Mouse (Mus musculus) neural tube, embryonic 11.5 days (tissue): ENCODE measurements at regions not wholly inside any gene's neighbourhood (a gene's known extent, or its start where the extent isn't known, plus 50 kb on each side); places are given as distances from the start of the nearest gene placed in this dataset.

Source experiments
- ATAC-seq: fragments of 200-750 bp; cut with Nextera tagmentation; 2 replicates; pipeline ENCODE4 v1.8.0; 2017; ENCODE audit warnings: moderate number of reproducible peaks, mild to moderate bottlenecking, moderate TSS enrichment, moderate library complexity; ENCODE audit not compliant: insufficient read depth, low FRiP score, low TSS enrichment
- DNase-seq: peaks from one replicate; pipeline ENCODE4 v3.0.0-alpha.2; 2015; ENCODE audit warnings: low spot score
- H3K27ac ChIP-seq: fragments of 300-500 bp; sonication (generic); 2 replicates; pipeline ENCODE4 v1.5.1; 2014; ENCODE audit warnings: low read depth, mild to moderate bottlenecking, low read length
- H3K27me3 ChIP-seq: fragments of 300-500 bp; sonication (generic); 2 replicates; pipeline ENCODE4 v1.6.1; 2014; ENCODE audit warnings: mild to moderate bottlenecking, low read length, mixed read lengths; ENCODE audit not compliant: control insufficient read depth, insufficient read depth
- H3K36me3 ChIP-seq: fragments of 300-500 bp; sonication (generic); 2 replicates; pipeline ENCODE4 v1.6.1; 2014; ENCODE audit warnings: mild to moderate bottlenecking, low read length, moderate library complexity, mixed read lengths; ENCODE audit not compliant: control insufficient read depth, insufficient read depth
- H3K4me1 ChIP-seq: fragments of 300-500 bp; sonication (generic); 2 replicates; pipeline ENCODE4 v1.6.1; 2014; ENCODE audit warnings: low read length, mixed read lengths; ENCODE audit not compliant: control insufficient read depth, insufficient read depth
- H3K4me2 ChIP-seq: fragments of 300-500 bp; sonication (generic); 2 replicates; pipeline ENCODE4 v1.6.1; 2014; ENCODE audit warnings: low read depth, mild to moderate bottlenecking, moderate library complexity
- H3K4me3 ChIP-seq: fragments of 300-500 bp; sonication (generic); 2 replicates; pipeline ENCODE4 v1.5.1; 2014; ENCODE audit warnings: low read depth, low read length
- H3K9ac ChIP-seq: fragments of 300-500 bp; sonication (generic); 2 replicates; pipeline ENCODE4 v1.6.1; 2014; ENCODE audit warnings: mild to moderate bottlenecking, low read length
- H3K9me3 ChIP-seq: fragments of 300-500 bp; sonication (generic); 2 replicates; pipeline ENCODE4 v1.6.1; 2016; ENCODE audit warnings: low read length; ENCODE audit not compliant: control insufficient read depth
- WGBS: fragments of 180-500 bp; shearing (Covaris S2); extraction: QIAGEN DNeasy Blood & Tissue Kit; methylation state at CpG from one replicate; pipeline ENCODE4 v1.1.7; 2014; 5-methylcytosine and 5-hydroxymethylcytosine counted together

- Histone ChIP-seq H3K4me3 (no peak overlapping the region), H3K27me3 (no peaks in the 10 kb centered on the region), H3K4me2 (no peak overlapping the region), H3K4me1 (no peaks in the 10 kb centered on the region), H3K36me3 (no peaks in the 10 kb centered on the region), H3K9me3 (no peaks in the 10 kb centered on the region), H3K9ac (no peak overlapping the region), H3K27ac (no peak overlapping the region)
- DNase-seq (no peak), ATAC-seq (no peak)
- WGBS: 42% methylated on average over 2 of the region's 2 CpGs
These were observed 311.2 kb downstream of the Adgrl2 start for GRCm38 (mm10) chr3:148679121-148679520.

- no peak overlapping the region for H3K27ac ChIP-seq
- H3K27me3 ChIP-seq: no peaks in the 10 kb centered on the region
- H3K9me3 ChIP-seq: no peaks in the 10 kb centered on the region
- H3K4me2 ChIP-seq: no peak overlapping the region
- no peaks in the 10 kb centered on the region for H3K4me1 ChIP-seq
- no peak overlapping the region for H3K4me3 ChIP-seq
- H3K9ac ChIP-seq: no peak overlapping the region
- no peak for DNase-seq
- no peaks in the 10 kb centered on the region for H3K36me3 ChIP-seq
- WGBS: 55% methylated on average over 2 of the region's 2 CpGs
- ATAC-seq: no peak
These were observed 314.3 kb downstream of the Adgrl2 start for GRCm38 (mm10) chr3:148676025-148676424.

GRCm38 (mm10) chr3:148662888-148663477 lies 327.4 kb downstream of the Adgrl2 start:
- peak; percentile 85 for ATAC-seq
- WGBS: 9% methylated on average over 6 of the region's 6 CpGs
- Histone ChIP-seq H3K27me3 (no peaks in the 10 kb centered on the region), H3K4me3 (no peak overlapping the region), H3K36me3 (no peaks in the 10 kb centered on the region), H3K9ac (no peak overlapping the region), H3K27ac (no peak overlapping the region), H3K9me3 (no peaks in the 10 kb centered on the region), H3K4me2 (no peak overlapping the region), H3K4me1 (peaks cover 3% of the 10 kb centered on the region; the same call in 1 of the 2 replicates)
- peak; percentile 54 for DNase-seq

GRCm38 (mm10) chr3:148659024-148659423 lies 331.3 kb downstream of the Adgrl2 start:
- WGBS: 87% methylated on average over 5 of the region's 5 CpGs
- Histone ChIP-seq H3K4me2 (no peak overlapping the region), H3K27me3 (no peaks in the 10 kb centered on the region), H3K4me3 (no peak overlapping the region), H3K36me3 (no peaks in the 10 kb centered on the region), H3K9me3 (no peaks in the 10 kb centered on the region), H3K27ac (no peak overlapping the region), H3K9ac (no peak overlapping the region), H3K4me1 (peaks cover 3% of the 10 kb centered on the region; the same call in 1 of the 2 replicates)
- ATAC-seq (no peak), DNase-seq (no peak)

- ATAC-seq (no peak), DNase-seq (no peak)
- 80% methylated on average over 8 of the region's 8 CpGs for WGBS
- Histone ChIP-seq H3K4me1 (peaks cover 3% of the 10 kb centered on the region; the same call in 1 of the 2 replicates), H3K27ac (no peak overlapping the region), H3K4me3 (no peak overlapping the region), H3K4me2 (no peak overlapping the region), H3K9ac (no peak overlapping the region), H3K36me3 (no peaks in the 10 kb centered on the region), H3K27me3 (no peaks in the 10 kb centered on the region), H3K9me3 (no peaks in the 10 kb centered on the region)
These were observed 332.0 kb downstream of the Adgrl2 start for GRCm38 (mm10) chr3:148658368-148658767.

- H3K27me3 ChIP-seq: no peaks in the 10 kb centered on the region
- no peak overlapping the region for H3K27ac ChIP-seq
- H3K9ac ChIP-seq: no peak overlapping the region
- H3K36me3 ChIP-seq: no peaks in the 10 kb centered on the region
- WGBS: 92% methylated on average over 7 of the region's 7 CpGs
- H3K4me3 ChIP-seq: no peak overlapping the region
- no peak for DNase-seq
- no peaks in the 10 kb centered on the region for H3K9me3 ChIP-seq
- no peak for ATAC-seq
- H3K4me1 ChIP-seq: no peaks in the 10 kb centered on the region
- H3K4me2 ChIP-seq: no peak overlapping the region
These were observed 334.2 kb downstream of the Adgrl2 start for GRCm38 (mm10) chr3:148656187-148656586.

GRCm38 (mm10) chr3:148650241-148650640 lies 340.1 kb downstream of the Adgrl2 start:
- no peaks in the 10 kb centered on the region for H3K27me3 ChIP-seq
- no peak overlapping the region for H3K9ac ChIP-seq
- no peaks in the 10 kb centered on the region for H3K9me3 ChIP-seq
- WGBS: 52% methylated on average over 8 of the region's 8 CpGs
- DNase-seq (no peak), ATAC-seq (no peak)
- H3K4me1 ChIP-seq: no peaks in the 10 kb centered on the region
- H3K27ac ChIP-seq: no peak overlapping the region
- H3K4me3 ChIP-seq: no peak overlapping the region
- H3K4me2 ChIP-seq: no peak overlapping the region
- H3K36me3 ChIP-seq: no peaks in the 10 kb centered on the region

GRCm38 (mm10) chr3:148644924-148645323 lies 345.4 kb downstream of the Adgrl2 start:
- H3K9me3 ChIP-seq: no peaks in the 10 kb centered on the region
- H3K9ac ChIP-seq: no peak overlapping the region
- no peak for ATAC-seq
- H3K4me3 ChIP-seq: no peak overlapping the region
- H3K4me2 ChIP-seq: no peak overlapping the region
- H3K27ac ChIP-seq: no peak overlapping the region
- no peaks in the 10 kb centered on the region for H3K4me1 ChIP-seq
- no peaks in the 10 kb centered on the region for H3K27me3 ChIP-seq
- no peaks in the 10 kb centered on the region for H3K36me3 ChIP-seq
- WGBS: 93% methylated on average over 5 of the region's 5 CpGs
- no peak for DNase-seq

GRCm38 (mm10) chr3:148641581-148641980 lies 348.8 kb downstream of the Adgrl2 start:
- H3K27me3 ChIP-seq: no peaks in the 10 kb centered on the region
- H3K36me3 ChIP-seq: no peaks in the 10 kb centered on the region
- no peak overlapping the region for H3K27ac ChIP-seq
- no peak overlapping the region for H3K9ac ChIP-seq
- DNase-seq: no peak
- no peak for ATAC-seq
- no peaks in the 10 kb centered on the region for H3K4me1 ChIP-seq
- no peak overlapping the region for H3K4me2 ChIP-seq
- 83% methylated on average over 3 of the region's 3 CpGs for WGBS
- no peaks in the 10 kb centered on the region for H3K9me3 ChIP-seq
- H3K4me3 ChIP-seq: no peak overlapping the region
